Mouse (Mus musculus) forelimb bud, embryonic 11.5 days (tissue): ENCODE measurements around the gene Cfhr2.
"Not testable (repeated sequence)": the region's sequence is repeated elsewhere in the genome, so short reads cannot be mapped to it uniquely, and the experiment has no call there.

Source experiments
- DNase-seq: peaks from one replicate; pipeline ENCODE4 v3.0.0-alpha.2; 2012; ENCODE audit warnings: low read depth, low spot score

Cfhr2 gene

DNA sequence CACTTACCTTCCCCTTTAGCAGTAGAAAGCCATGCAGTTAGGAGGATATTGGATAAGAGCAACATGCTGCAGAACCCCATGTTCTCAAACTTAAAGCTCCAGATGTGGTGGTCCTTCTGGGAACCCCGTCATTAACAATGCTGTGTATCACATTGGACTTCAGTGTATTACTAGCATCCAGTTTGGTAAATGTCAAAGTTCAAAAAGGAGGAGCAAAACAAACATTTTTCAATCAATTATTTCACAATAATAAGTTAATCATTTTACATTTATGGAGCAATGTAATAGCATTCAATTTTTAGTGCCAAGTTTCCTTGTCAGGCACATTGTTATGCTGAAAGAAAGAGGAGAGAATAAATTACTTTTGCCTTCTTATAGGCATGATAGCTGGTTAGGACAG lies at the start of gene Cfhr2:
TSS of gene Cfhr2 (minus strand) at position 155 of the 400 bp plus-strand sequence.
- DNase-seq = no peak

DNA sequence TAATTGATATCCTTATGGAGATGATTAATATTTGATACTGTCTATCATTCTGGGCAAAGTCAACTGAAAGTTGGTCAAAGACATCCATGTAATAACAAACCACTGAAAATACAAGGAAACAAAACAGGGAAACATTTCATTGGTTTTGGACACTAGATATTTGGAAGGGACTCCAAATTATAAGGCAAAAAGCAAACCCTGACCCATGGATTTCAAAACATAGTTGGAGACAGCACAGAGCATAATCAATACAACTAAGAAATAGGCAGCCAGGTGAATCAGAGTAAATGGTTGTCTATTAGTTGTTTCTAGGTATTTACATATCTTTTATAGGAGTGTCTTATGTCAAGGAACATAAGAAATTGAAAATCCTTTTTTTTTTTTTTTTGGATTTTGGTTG lies 5.2 kb upstream of the Cfhr2 start:
- DNase-seq = no peak

GRCm38 (mm10) chr1:139860176-139860575 lies 1.7 kb upstream of the Cfhr2 start:
- DNase-seq = no peak

DNA sequence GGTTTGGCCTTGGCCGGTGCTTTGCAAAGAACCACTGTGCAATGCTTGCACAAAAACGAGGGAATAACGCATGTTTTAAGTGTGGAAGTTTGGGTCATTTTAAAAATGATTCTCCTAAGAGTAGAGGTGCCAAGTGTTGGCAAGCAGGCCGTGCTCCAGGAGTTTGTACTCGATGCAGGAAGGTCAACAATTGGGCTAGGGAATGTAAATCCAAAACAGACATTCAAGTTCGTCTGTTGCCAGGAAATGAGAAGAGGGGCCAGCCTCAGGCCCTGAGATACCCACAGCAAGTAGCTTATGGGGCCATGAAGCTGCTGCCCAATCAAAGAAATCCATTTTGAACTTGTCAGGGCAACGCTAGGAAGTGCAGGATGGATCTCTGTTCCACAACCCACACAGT lies 18.8 kb downstream of the Cfhr2 start:
- no peak for DNase-seq

DNA sequence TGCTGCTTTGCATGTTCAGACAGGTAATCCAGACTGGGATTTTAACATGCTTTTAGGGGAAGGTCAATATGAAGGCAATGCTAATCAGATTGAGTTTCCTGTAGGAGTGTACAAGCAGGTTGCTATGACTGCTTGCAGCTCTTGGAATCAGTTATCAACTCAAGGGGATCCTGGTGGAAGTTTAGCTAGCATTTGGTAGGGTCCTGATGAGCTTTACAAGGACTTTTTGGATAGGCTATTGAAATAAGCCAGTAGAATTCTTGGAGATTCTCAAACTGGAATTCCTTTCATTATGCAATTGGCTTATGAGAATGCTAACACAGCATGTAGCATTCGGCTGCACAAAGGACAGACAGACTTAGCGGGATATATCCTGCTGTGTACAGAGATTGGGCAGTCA lies 19.2 kb downstream of the Cfhr2 start:
- no peak for DNase-seq

GRCm38 (mm10) chr1:139808594-139808993 lies 49.9 kb downstream of the Cfhr2 start:
- DNase-seq = no peak

- DNase-seq = no peak
Observed at GRCm38 (mm10) chr1:139781143-139781542, 77.4 kb downstream of the Cfhr2 start, which contains the start of gene Gm4788. TSS of gene Gm4788 (minus strand) at chr1:139781243.

- DNase-seq = not testable (repeated sequence)
Observed at GRCm38 (mm10) chr1:139769913-139770312, 88.6 kb downstream of the Cfhr2 start.
